Mouse (Mus musculus) right cerebral cortex, postnatal 25 days (tissue): ENCODE results near the gene Neurl4.
A peak's percentile ranks its signal among the peaks of the same experiment; 100 is the strongest.
"Not testable (repeated sequence)": the region's sequence is repeated elsewhere in the genome, so short reads cannot be mapped to it uniquely, and the experiment has no call there.

Source experiments
- DNase-seq: peaks from one replicate; pipeline ENCODE4 v3.0.0; 2022

Gene Neurl4

DNA sequence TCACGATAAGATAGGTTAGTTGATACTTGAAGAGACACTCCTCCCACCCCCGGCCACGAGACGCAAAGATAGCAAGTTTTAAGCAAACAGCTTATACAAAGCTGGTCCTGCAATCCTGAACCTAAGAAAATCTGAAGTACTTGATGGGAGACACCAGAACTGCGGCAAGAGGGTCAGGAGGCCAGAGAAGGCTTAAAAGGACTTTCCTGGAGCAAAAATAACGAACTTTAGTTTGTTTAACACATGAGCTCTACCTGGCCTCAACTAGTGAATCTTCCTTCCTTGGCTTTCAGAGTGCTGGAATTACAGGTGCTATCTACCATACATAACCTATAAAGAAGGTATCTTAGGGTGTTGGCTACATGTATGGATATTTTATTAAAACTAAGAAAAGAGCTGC is 33.8 kb downstream of the Neurl4 start:
- no peak for DNase-seq

GRCm38 (mm10) chr11:69935137-69935879 is 34.4 kb downstream of the Neurl4 start, which contains the start of gene Ybx2:
Gene Ybx2 (plus strand): TSS chr11:69935796.
- peak; percentile 89 for DNase-seq

GRCm38 (mm10) chr11:69936156-69936555 is 35.3 kb downstream of the Neurl4 start:
- DNase-seq = no peak

DNA sequence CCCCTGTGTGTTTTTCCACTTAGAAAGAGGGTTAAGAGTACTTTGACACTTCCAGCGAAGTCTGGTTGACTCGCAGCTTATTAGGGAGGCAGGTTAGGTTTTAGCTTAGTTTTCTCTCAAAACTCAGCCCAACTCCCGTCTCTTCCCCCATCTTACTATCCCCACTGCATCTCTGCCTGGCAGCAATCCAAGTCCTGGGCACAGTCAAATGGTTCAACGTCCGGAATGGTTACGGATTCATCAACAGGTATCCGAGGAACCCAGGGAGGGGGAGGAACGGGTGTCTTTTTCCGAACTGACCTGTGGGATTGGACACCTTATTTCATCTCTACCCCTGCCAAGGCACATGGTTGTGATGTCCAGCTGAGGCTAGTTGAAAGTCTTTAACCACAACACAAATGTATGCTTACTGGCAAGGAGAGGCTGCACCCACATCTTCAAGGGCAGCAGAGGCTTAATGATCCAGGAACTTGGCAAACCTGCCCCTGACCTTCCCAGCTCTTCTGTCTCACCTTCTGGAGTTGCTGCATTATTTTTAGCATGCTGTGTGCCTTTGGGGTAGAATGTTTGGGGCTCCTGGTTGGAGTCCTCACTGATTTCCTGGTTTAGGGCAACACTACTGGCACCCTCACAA is 36.0 kb downstream of the Neurl4 start:
- DNase-seq = no peak

- DNase-seq = no peak
Measured at GRCm38 (mm10) chr11:69937385-69937784, 36.5 kb downstream of the Neurl4 start.

DNA sequence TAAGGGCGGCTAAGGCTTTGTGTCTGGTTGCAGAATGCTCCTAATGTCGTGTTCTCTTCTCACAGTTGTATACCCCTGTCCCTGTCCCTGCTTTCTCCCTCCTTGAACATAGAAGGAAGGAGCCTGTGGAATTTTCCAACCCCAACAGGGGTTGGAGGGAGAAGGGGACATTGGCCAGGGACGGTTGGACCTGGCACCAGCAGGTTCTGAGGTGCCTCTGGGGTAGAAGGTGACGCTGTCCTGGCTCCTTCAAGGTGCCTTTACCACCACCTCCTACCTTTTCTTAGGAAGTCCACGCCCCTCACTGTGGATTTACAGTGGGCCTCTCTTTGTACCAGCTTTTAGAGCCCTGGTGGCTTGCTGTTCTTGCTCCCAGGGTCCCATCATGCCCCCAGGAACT is 37.0 kb downstream of the Neurl4 start:
- DNase-seq = no peak

DNA sequence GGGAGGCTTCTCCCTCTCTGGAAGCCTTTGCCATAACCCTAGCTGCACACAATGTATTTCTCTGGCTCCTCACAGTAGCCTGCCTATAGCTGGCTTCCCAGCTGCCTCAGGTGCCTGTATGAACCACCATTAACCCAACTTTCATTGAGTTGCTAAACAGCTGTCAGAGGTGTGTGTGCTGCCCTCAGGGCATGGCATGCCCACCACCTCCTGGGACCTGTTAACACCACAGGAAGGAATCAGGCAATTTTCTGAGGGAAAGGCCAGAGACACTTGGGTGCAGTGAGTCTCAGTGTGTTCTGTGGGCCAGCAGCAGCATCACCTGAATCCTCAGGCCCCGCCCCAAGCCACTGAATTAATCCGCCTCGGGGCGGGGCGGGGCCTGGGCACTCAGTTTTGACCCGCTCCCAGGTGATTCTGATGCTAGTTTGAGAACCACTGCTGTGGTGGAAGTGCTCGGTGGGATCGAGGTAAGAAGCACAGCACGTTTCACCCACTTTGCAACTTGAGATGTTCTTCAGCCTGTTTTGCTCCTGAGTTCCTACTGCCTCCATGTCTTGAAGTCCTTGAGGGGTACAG is 37.6 kb downstream of the Neurl4 start:
- no peak for DNase-seq

DNA sequence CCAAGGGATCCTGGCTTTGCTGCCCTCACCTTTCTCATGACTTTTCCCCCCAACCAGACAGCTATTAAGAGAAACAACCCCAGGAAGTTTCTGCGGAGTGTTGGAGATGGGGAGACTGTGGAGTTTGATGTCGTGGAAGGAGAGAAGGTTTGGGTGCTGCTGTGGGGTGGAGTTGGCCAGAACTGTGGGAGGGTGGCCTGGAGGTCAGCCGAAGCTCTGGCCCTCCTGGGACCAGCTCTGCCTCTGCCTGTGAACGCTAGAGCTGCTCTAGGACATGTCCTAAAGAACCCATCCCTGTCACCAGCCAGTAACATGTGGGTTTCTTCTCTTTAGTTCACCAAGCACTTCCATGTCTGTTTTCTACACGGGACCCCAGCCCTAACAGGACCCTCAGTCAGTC is 38.3 kb downstream of the Neurl4 start:
- no peak for DNase-seq

- no peak for DNase-seq
Measured at GRCm38 (mm10) chr11:69939731-69940130, 38.9 kb downstream of the Neurl4 start.

DNA sequence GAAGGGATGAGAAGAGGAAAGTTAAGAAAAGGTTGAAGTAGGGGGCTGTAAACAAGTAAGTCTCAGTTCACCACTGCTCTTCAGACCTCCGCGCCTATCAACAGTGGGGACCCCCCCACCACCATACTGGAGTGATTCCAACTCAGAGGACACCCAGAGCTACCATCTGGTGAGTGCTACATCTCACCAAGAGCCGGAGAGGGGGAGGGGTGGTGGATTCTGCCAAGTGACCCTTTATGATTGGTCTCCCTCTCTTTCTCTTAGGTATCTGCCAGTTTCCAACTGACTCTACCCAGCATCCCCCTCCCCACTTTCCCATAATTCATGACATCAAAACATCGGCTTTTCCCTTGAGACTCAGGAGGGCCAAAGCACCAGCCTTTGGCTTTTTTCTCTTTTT is 40.1 kb downstream of the Neurl4 start:
- no peak for DNase-seq

GRCm38 (mm10) chr11:69945216-69945615 is 44.3 kb downstream of the Neurl4 start:
- no peak for DNase-seq

DNA sequence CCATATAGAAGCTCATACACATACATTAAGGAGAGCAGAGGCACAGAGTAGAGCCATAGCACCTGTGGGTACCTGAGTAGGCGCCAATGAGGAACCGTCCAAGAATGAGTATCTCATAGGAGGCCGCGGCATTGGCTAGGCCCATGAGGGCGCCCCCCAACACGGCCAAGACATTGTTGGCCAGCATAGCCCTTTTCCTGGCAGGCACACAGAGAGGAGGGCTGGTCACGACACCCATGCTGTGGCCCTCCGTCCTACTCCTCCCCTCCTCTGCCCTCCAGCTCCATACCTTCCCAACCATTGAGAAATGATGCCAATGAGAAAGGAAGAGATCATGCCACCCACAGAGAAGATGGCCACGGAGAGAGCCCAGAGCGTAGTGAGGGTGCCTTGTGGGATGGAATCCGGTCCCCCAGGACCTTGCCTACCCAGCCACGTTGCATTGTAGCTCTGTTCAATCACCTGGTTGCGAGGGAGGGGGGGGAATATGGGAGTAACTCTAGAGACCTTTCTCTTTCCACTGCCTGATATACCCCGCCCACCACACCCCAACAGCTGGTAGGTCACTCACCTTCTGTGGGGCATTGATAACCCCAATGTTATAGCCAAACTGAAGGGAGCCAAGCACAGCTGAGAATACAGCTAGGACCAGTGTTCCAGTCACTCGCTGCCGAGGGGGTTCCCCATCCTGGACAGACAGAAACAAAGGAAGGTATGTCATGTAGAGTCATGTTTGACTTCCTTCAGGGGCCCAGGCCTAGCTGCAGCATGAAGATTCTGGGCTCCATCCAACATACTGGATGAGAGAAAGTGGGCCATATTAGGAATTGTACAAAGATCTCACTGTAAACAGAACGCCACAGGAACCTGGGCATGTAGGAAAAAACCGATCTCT is 45.4 kb downstream of the Neurl4 start:
- DNase-seq = no peak

GRCm38 (mm10) chr11:69947337-69948065 is 46.6 kb downstream of the Neurl4 start:
- no peak for DNase-seq

- no peak for DNase-seq
Measured at GRCm38 (mm10) chr11:69948066-69948762, 47.3 kb downstream of the Neurl4 start, which contains the start of gene Slc2a4. Gene Slc2a4 (minus strand): TSS chr11:69948188.

GRCm38 (mm10) chr11:69948763-69949150 is 47.9 kb downstream of the Neurl4 start:
- peak; percentile 40 for DNase-seq

DNA sequence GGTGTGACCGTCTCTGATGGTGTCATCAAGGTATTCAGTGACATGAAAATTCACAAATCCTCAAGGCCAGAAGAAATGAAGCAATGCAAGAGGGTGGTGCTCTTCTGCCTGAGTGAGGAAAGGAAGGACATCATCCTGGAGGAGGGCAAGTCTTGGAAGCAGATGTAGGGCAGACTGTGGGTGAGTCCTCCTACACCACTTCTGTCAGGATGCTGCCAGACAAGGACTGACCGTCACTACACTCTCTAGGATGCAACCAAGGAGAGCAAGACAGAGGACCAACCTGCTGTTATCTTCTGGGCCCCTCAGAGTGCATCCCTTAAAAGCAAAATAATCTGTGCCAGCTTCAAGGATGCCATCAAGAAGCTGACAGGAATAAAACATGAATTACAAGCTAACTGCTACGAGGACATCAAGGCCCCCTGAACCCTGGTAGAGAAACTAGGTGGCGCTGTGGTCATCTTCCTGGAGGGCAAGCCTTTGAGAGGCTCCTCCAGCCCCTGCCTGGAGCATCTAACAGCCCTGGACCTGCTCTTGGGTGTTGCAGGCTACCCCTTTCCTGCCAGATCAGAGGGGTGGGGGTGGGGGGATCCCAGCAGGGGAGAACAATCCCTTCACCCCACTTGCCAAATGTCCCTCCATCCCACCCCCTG is 50.1 kb downstream of the Neurl4 start:
- DNase-seq = no peak

DNA sequence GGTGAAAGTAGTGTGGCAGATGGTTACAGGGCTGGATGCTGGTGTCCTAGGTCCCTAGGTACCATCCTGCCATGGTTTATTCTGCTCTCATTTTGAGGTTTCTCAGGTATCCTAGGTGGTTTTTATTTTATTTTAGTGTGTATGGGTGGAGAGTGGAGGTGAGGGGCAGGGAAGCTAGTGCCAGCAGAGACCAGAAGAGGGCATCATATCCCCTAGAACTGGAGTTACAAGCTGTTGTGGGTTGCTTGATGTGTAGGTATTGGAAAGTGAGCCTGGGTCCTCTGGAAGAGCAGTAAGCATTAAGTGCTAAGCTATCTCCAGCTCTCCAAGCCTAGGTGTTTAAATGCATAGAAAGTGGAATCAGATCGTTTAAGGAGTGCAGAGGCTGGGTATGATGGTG is 51.4 kb downstream of the Neurl4 start:
- DNase-seq = no peak

DNA sequence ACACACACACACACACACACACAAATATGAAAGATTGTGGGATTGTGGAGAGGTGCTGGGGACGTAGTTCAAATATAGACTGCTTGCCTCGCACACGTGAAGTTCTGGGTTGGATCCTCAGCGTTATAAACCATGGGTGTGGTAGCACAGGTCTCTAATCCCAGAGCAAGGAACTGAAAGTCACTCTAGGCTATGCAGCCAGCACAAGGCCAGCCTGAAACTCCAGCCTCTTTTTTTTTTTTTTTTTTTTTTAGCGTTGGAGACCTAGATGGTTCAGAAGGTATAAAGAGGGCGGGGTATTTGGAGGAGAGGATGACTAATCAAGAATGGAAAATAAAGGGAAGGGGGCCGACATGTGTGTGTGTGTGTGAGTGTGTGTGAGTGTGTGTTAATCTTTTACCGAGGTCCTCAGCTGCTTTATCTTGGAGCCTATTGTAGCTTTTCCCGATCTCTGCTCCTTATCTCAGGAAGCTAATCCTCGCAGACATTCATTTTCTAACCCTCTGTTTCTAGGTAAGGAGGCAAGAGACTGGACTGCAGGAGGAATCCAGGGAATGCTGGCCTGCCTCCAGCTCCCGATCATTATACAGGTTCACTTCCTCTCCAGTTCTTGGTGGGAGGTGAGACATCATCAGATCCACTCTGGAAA is 52.5 kb downstream of the Neurl4 start:
- no peak for DNase-seq

GRCm38 (mm10) chr11:69955618-69956017 is 54.7 kb downstream of the Neurl4 start:
- not testable (repeated sequence) for DNase-seq

DNA sequence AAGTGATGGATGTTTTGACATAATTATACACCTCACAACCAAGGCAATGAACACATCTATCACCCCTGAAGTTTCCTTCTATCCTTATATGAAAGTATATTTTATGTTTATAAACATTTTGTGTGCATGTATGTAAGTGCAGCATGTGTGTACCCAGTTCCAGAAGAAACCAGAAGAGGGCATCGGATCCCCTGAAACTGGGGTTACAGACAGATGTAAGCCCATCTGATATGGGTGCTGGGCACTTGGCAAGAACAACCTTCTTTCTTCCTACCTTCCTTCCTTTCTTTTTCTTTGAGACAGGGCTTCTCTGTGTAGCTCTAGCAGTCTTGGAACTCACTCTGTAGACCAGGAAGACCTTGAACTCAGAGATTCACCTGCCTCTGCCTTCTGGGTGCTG is 55.3 kb downstream of the Neurl4 start:
- no peak for DNase-seq

- no peak for DNase-seq
Measured at GRCm38 (mm10) chr11:69960616-69961015, 59.7 kb downstream of the Neurl4 start.
